Mouse (Mus musculus): ENCODE data around the gene Gm20388. TPM values are rescaled to one million over a fixed set of nuclear protein-coding genes. Genes with fewer than 3 reads are reported as not detected.

Gm20388 gene
- polyA plus RNA-seq, 1 experiment from 2014 or later = not detected

DNA sequence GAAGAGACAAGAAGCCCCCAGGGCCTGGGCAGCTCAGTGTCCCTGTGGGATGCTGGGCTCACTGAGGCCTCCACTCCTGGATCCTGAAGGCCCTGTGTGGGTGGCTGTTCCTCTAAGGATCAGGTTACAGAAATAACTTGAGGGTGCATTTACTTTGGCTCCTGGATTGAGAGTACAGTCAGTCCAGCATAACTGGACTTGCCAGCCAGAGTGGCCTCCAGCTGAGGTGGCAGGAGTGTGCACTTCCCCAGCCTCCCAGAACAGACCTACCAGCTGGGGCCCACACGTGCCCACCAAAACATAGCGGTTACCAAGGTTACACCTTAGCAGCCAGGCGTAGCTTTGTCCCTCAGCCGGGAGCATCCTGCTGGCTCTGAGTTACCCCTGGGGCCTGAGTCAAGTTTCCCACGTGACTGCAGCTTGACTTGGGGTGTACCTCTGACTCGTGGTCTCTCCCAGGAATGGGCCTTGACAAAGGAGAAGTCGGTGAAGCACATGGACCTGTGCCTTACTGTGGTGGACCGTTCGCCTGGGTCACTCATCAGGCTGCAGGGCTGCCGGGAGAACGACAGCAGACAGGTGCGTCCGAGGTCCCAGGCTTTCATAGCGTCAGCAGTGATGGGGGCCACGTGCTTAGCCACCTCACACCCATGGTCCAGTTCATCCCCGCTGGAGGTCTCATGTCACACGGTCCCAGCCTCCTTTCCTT, 4429.9 kb downstream of the Gm20388 start:
- Histone ChIP-seq H3K36me3 (ENCODE audit: control insufficient read depth, insufficient read depth, low read length) (peaks cover 19% of the 10 kb centered on the region), H3K27ac (ENCODE audit: low read length) (no peak overlapping the region), H3K27me3 (ENCODE audit: control insufficient read depth, insufficient read depth, low read depth, low read length) (no peaks in the 10 kb centered on the region), H3K4me1 (replicated peaks; ENCODE audit: control insufficient read depth, insufficient read depth, low read length) (no peaks in the 10 kb centered on the region), H3K9me3 (ENCODE audit: control insufficient read depth, low read length) (no peaks in the 10 kb centered on the region), H3K9ac (ENCODE audit: low read length) (no peak overlapping the region), H3K4me2 (ENCODE audit: low read depth, low read length) (no peak overlapping the region), H3K4me3 (ENCODE audit: low read length) (no peak overlapping the region)
- ATAC-seq (ENCODE audit: low read depth) = peak; percentile 47; the same call in 1 of the 2 replicates
- 72% methylated on average over 17 of the region's 17 CpGs for WGBS

DNA sequence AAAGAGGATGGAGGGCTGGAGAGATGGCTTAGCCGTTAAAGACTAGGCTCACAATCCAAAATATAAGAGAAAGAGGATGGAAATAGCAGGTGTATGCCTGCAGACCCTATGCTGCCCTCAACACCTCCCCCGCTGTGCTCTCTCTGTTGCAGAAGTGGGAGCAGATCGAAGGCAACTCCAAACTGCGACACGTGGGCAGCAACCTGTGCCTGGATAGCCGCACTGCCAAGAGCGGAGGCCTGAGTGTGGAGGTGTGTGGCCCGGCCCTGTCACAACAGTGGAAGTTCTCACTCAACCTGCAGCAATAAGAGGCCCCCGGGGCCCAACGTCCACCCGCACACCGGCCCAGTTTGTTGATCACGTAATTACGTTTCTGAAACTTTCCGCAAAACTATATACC, 4432.5 kb downstream of the Gm20388 start:
- Histone ChIP-seq H3K27ac (ENCODE audit: low read length) (no peak overlapping the region), H3K9ac (ENCODE audit: low read length) (no peak overlapping the region), H3K4me2 (ENCODE audit: low read depth, low read length) (no peak overlapping the region), H3K9me3 (ENCODE audit: control insufficient read depth, low read length) (no peaks in the 10 kb centered on the region), H3K4me3 (ENCODE audit: low read length) (no peak overlapping the region), H3K27me3 (ENCODE audit: control insufficient read depth, insufficient read depth, low read depth, low read length) (no peaks in the 10 kb centered on the region), H3K36me3 (ENCODE audit: control insufficient read depth, insufficient read depth, low read length) (peaks cover 15% of the 10 kb centered on the region), H3K4me1 (replicated peaks; ENCODE audit: control insufficient read depth, insufficient read depth, low read length) (no peaks in the 10 kb centered on the region)
- 93% methylated on average over 15 of the region's 15 CpGs for WGBS
- ATAC-seq (ENCODE audit: low read depth) = no peak

DNA sequence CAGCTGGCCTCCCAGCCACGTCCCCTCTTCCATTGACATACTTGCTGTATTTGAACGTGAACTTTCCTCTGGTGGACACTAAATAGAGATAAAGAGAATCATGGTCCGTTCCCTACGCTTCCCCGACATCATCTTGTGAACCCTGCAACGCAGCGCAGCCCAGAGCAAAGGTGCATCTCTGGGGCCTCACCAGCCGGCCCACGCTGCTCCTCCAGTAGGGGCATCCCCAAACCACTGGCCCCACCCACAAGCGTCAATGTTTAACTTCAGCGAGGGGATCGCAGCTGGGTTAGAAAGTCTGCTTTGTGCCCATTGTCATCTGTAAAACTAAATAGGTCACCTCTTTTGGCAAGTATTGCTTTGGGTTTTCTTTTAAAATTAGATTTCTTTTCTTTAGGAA, 4433.4 kb downstream of the Gm20388 start:
- H3K4me2 ChIP-seq (ENCODE audit: low read depth, low read length) = no peak overlapping the region
- no peak overlapping the region for H3K4me3 ChIP-seq (ENCODE audit: low read length)
- WGBS = 78% methylated on average over 12 of the region's 12 CpGs
- no peaks in the 10 kb centered on the region for H3K4me1 ChIP-seq (replicated peaks; ENCODE audit: control insufficient read depth, insufficient read depth, low read length)
- no peak overlapping the region for H3K9ac ChIP-seq (ENCODE audit: low read length)
- no peaks in the 10 kb centered on the region for H3K9me3 ChIP-seq (ENCODE audit: control insufficient read depth, low read length)
- H3K36me3 ChIP-seq (ENCODE audit: control insufficient read depth, insufficient read depth, low read length) = peaks cover 10% of the 10 kb centered on the region
- no peak overlapping the region for H3K27ac ChIP-seq (ENCODE audit: low read length)
- no peak for ATAC-seq (ENCODE audit: low read depth)
- no peaks in the 10 kb centered on the region for H3K27me3 ChIP-seq (ENCODE audit: control insufficient read depth, insufficient read depth, low read depth, low read length)

DNA sequence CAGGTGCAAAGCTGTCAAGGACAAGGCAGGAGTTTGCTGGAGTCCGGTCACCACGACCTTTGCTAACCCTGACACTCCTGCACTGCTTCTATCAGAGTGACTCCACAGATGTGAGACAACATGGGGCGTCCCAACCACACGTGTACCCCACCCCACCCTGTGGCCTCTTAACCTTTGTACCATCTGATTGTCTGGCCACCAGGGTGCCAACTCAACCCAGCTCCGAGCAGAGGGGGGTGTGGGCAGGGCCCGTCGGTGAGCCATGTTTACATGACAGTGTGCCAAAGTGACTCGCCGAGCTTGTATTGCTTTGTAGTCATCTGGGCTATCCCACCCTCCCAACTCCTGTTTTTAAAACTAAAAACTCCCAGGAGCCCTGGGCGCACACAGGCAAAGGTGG, 4434.5 kb downstream of the Gm20388 start:
- H3K4me3 ChIP-seq (ENCODE audit: low read length) = no peak overlapping the region
- ATAC-seq (ENCODE audit: low read depth) = no peak
- no peak overlapping the region for H3K9ac ChIP-seq (ENCODE audit: low read length)
- no peaks in the 10 kb centered on the region for H3K4me1 ChIP-seq (replicated peaks; ENCODE audit: control insufficient read depth, insufficient read depth, low read length)
- H3K36me3 ChIP-seq (ENCODE audit: control insufficient read depth, insufficient read depth, low read length) = peaks cover 10% of the 10 kb centered on the region
- H3K9me3 ChIP-seq (ENCODE audit: control insufficient read depth, low read length) = no peaks in the 10 kb centered on the region
- H3K27ac ChIP-seq (ENCODE audit: low read length) = no peak overlapping the region
- WGBS = 76% methylated on average over 10 of the region's 10 CpGs
- no peaks in the 10 kb centered on the region for H3K27me3 ChIP-seq (ENCODE audit: control insufficient read depth, insufficient read depth, low read depth, low read length)
- no peak overlapping the region for H3K4me2 ChIP-seq (ENCODE audit: low read depth, low read length)

DNA sequence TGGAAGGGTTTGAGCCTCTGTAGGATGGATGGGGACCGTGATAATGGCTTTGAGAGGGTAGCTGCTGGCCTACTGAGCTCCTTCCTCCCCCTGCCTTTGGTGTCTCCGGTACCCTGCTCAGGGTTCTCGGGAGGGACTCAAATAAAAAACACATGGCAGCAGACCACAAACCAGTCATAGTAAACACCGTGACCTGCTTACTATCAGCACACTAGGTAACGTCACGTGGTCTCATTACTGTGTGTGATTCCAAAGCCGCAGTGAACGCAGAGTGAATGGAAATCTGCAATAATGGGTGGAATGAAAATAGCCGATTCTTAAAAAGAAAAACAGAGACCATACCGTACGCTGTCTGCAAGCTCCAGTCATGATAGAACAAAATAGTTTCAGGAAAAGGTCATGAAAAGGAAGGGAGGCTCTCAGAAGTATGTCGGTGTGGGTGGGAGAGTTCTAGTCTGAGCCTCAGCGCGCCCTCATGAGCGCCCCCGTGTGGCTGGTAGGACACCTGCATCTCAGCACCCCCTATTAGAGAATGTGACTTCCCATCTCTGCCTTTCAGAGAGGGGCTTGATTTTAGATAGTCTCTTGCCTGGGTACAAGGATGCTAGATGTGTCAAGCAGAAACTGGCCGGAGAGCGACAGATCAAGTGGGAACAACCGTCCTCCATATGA, 4436.3 kb downstream of the Gm20388 start:
- whole genome bisulfite sequencing = 41% methylated on average over 19 of the region's 19 CpGs
- no peak overlapping the region for H3K27ac ChIP-seq (ENCODE audit: low read length)
- no peaks in the 10 kb centered on the region for H3K27me3 ChIP-seq (ENCODE audit: control insufficient read depth, insufficient read depth, low read depth, low read length)
- no peak overlapping the region for H3K9ac ChIP-seq (ENCODE audit: low read length)
- ATAC-seq (ENCODE audit: low read depth) = peak; percentile 47; the same call in 1 of the 2 replicates
- H3K4me1 ChIP-seq (replicated peaks; ENCODE audit: control insufficient read depth, insufficient read depth, low read length) = no peaks in the 10 kb centered on the region
- H3K36me3 ChIP-seq (ENCODE audit: control insufficient read depth, insufficient read depth, low read length) = peaks cover 10% of the 10 kb centered on the region
- no peaks in the 10 kb centered on the region for H3K9me3 ChIP-seq (ENCODE audit: control insufficient read depth, low read length)
- H3K4me2 ChIP-seq (ENCODE audit: low read depth, low read length) = no peak overlapping the region
- H3K4me3 ChIP-seq (ENCODE audit: low read length) = no peak overlapping the region

DNA sequence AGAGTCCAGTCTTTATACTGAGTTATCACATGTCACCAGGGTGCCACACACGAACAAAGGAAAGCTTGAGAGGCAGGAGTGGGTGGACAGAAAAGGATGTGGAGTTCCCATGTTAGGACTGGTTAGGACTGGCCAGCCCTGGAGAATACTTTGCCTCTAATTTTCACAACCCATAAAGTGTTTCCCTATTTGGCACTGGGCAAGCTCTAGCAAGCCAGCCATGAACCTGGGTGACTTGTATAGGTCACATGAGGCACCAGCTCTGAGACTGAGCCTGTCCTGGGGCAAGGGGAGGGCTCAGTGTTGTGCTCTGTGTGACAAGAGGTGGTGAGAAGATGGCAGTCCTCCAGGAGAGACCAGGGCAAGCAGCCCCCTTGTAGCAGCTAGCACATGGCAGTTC, 4437.4 kb downstream of the Gm20388 start:
- no peak overlapping the region for H3K9ac ChIP-seq (ENCODE audit: low read length)
- no peak overlapping the region for H3K4me3 ChIP-seq (ENCODE audit: low read length)
- H3K36me3 ChIP-seq (ENCODE audit: control insufficient read depth, insufficient read depth, low read length) = peaks cover 10% of the 10 kb centered on the region
- H3K9me3 ChIP-seq (ENCODE audit: control insufficient read depth, low read length) = no peaks in the 10 kb centered on the region
- ATAC-seq (ENCODE audit: low read depth) = no peak
- H3K4me2 ChIP-seq (ENCODE audit: low read depth, low read length) = no peak overlapping the region
- 35% methylated on average over 1 of the region's 1 CpGs for WGBS
- no peaks in the 10 kb centered on the region for H3K4me1 ChIP-seq (replicated peaks; ENCODE audit: control insufficient read depth, insufficient read depth, low read length)
- H3K27me3 ChIP-seq (ENCODE audit: control insufficient read depth, insufficient read depth, low read depth, low read length) = no peaks in the 10 kb centered on the region
- no peak overlapping the region for H3K27ac ChIP-seq (ENCODE audit: low read length)

DNA sequence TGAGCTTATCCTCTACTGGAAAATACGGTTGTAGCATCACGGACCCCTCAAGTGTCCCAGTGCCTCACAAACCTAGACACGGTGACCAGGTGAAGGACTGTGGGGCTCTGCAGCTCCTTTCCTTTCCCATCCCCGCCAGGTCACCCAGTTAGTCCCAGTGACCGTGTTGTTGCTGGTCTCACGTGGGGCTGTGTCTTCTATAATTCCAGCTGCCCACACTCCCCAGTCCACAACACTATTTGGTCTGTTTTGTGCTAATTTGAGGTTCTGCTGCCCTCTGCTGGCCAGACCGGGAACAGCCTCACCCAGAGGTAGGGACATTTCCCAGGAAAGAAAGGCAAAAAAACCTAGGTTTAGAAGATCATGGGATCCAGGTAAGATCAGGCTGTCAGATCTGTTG, 4439.0 kb downstream of the Gm20388 start:
- Histone ChIP-seq H3K4me3 (ENCODE audit: low read length) (no peak overlapping the region), H3K27me3 (ENCODE audit: control insufficient read depth, insufficient read depth, low read depth, low read length) (no peaks in the 10 kb centered on the region), H3K9ac (ENCODE audit: low read length) (no peak overlapping the region), H3K36me3 (ENCODE audit: control insufficient read depth, insufficient read depth, low read length) (peaks cover 4% of the 10 kb centered on the region; the same call in 1 of the 2 replicates), H3K4me1 (replicated peaks; ENCODE audit: control insufficient read depth, insufficient read depth, low read length) (no peaks in the 10 kb centered on the region), H3K9me3 (ENCODE audit: control insufficient read depth, low read length) (no peaks in the 10 kb centered on the region), H3K27ac (ENCODE audit: low read length) (no peak overlapping the region), H3K4me2 (ENCODE audit: low read depth, low read length) (no peak overlapping the region)
- WGBS = 37% methylated on average over 7 of the region's 7 CpGs
- ATAC-seq (ENCODE audit: low read depth) = peak; percentile 37; the same call in 1 of the 2 replicates

DNA sequence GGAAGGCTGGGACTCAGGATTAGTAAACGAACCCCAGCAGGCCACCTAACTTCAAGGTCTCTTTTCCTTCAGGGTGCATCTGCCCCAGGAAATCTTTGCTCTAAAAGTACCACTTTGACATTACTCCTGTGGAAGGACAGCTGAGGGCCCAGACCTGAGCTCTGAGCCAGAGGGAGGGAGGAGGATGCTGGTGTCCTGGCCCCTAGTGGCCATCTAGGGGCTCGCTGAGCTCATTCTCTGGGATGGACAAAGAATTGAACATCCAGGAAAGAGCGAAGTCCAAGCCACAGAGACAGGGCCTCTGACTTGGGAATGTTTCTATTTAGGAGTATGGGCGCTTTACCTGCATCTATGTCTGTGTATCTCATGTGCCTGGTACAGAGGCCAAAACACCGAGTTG, 4441.0 kb downstream of the Gm20388 start:
- Histone ChIP-seq H3K4me3 (ENCODE audit: low read length) (no peak overlapping the region), H3K9ac (ENCODE audit: low read length) (no peak overlapping the region), H3K4me2 (ENCODE audit: low read depth, low read length) (no peak overlapping the region), H3K27me3 (ENCODE audit: control insufficient read depth, insufficient read depth, low read depth, low read length) (no peaks in the 10 kb centered on the region), H3K36me3 (ENCODE audit: control insufficient read depth, insufficient read depth, low read length) (no peaks in the 10 kb centered on the region), H3K4me1 (replicated peaks; ENCODE audit: control insufficient read depth, insufficient read depth, low read length) (no peaks in the 10 kb centered on the region), H3K9me3 (ENCODE audit: control insufficient read depth, low read length) (no peaks in the 10 kb centered on the region), H3K27ac (ENCODE audit: low read length) (no peak overlapping the region)
- WGBS = 54% methylated on average over 5 of the region's 5 CpGs
- no peak for ATAC-seq (ENCODE audit: low read depth)

DNA sequence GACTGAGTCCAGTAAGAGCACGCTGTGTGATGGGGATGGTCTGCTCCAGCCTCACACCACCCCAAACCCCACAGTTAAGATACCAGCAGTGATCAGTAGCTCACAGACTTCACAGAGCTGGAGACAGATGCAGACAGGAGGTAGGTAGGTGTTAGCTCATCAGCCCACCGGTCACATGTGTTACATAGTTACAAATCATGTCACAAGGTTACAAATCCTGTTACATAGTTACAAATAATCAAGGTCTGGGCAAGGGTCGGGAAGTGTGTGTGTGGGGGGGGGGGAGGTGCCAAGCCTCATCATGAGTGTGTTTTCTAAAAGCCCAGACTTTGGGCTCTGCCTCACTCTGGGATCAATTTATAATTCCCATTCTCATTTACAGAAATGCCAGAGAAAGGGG, 4450.3 kb downstream of the Gm20388 start:
- 58% methylated on average over 3 of the region's 3 CpGs for WGBS
- H3K4me3 ChIP-seq (ENCODE audit: low read length) = no peak overlapping the region
- H3K9me3 ChIP-seq (ENCODE audit: control insufficient read depth, low read length) = no peaks in the 10 kb centered on the region
- H3K27me3 ChIP-seq (ENCODE audit: control insufficient read depth, insufficient read depth, low read depth, low read length) = no peaks in the 10 kb centered on the region
- H3K36me3 ChIP-seq (ENCODE audit: control insufficient read depth, insufficient read depth, low read length) = no peaks in the 10 kb centered on the region
- no peak for ATAC-seq (ENCODE audit: low read depth)
- H3K9ac ChIP-seq (ENCODE audit: low read length) = no peak overlapping the region
- no peaks in the 10 kb centered on the region for H3K4me1 ChIP-seq (replicated peaks; ENCODE audit: control insufficient read depth, insufficient read depth, low read length)
- H3K27ac ChIP-seq (ENCODE audit: low read length) = no peak overlapping the region
- no peak overlapping the region for H3K4me2 ChIP-seq (ENCODE audit: low read depth, low read length)
